Mouse (Mus musculus): Measurements from ENCODE around the gene 1700007K13Rik. TPM values are rescaled to one million over a fixed set of nuclear protein-coding genes. Genes with fewer than 3 reads are reported as not detected.

The 1700007K13Rik gene
- polyA plus RNA-seq, 1 experiment from 2014 or later: not detected

GRCm38 (mm10) chr2:28415387-28416024, 50.6 kb downstream of the 1700007K13Rik start:
- Histone ChIP-seq H3K9ac (ENCODE audit: low read depth, low read length) (no peak overlapping the region), H3K4me2 (ENCODE audit: low read depth, low read length) (no peak overlapping the region), H3K4me1 (ENCODE audit: control insufficient read depth, low read depth, low read length) (no peaks in the 10 kb centered on the region; the same call in 1 of the 2 replicates), H3K9me3 (replicated peaks; ENCODE audit: control insufficient read depth, low read length) (no peaks in the 10 kb centered on the region), H3K27ac (ENCODE audit: low read length) (no peak overlapping the region), H3K36me3 (ENCODE audit: control insufficient read depth, insufficient read depth) (no peaks in the 10 kb centered on the region), H3K27me3 (ENCODE audit: control insufficient read depth, insufficient read depth, low read depth, low read length) (no peaks in the 10 kb centered on the region), H3K4me3 (ENCODE audit: low read depth, low read length) (no peak overlapping the region)
- WGBS (ENCODE audit: insufficient replicate concordance): 59% methylated on average over 10 of the region's 10 CpGs
- peak; percentile 63 for ATAC-seq (ENCODE audit: low read depth)

DNA sequence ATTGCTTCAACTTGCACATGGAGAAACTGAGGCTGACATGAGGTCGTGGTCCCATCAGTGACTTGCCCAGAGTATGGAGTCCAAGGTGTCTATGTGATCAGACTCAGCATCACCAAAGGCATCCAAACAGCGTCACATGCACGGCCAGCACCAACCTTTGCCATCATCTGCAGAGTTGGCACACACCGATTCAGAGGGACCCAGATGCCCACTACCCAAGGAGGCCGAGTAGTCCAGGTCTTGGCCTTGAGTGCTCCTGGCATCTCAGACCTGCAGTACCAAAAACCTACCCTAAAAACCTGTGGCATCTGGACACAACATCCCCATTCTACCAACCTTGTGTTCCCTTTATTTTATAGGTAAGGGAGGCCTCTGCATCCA, 51.4 kb downstream of the 1700007K13Rik start:
- H3K27me3 ChIP-seq (ENCODE audit: control insufficient read depth, insufficient read depth, low read depth, low read length): no peaks in the 10 kb centered on the region
- H3K9ac ChIP-seq (ENCODE audit: low read depth, low read length): no peak overlapping the region
- no peaks in the 10 kb centered on the region for H3K9me3 ChIP-seq (replicated peaks; ENCODE audit: control insufficient read depth, low read length)
- H3K4me3 ChIP-seq (ENCODE audit: low read depth, low read length): no peak overlapping the region
- no peak overlapping the region for H3K27ac ChIP-seq (ENCODE audit: low read length)
- ATAC-seq (ENCODE audit: low read depth): no peak
- 66% methylated on average over 5 of the region's 5 CpGs for WGBS (ENCODE audit: insufficient replicate concordance)
- no peaks in the 10 kb centered on the region for H3K36me3 ChIP-seq (ENCODE audit: control insufficient read depth, insufficient read depth)
- no peaks in the 10 kb centered on the region; the same call in 1 of the 2 replicates for H3K4me1 ChIP-seq (ENCODE audit: control insufficient read depth, low read depth, low read length)
- no peak overlapping the region for H3K4me2 ChIP-seq (ENCODE audit: low read depth, low read length)

DNA sequence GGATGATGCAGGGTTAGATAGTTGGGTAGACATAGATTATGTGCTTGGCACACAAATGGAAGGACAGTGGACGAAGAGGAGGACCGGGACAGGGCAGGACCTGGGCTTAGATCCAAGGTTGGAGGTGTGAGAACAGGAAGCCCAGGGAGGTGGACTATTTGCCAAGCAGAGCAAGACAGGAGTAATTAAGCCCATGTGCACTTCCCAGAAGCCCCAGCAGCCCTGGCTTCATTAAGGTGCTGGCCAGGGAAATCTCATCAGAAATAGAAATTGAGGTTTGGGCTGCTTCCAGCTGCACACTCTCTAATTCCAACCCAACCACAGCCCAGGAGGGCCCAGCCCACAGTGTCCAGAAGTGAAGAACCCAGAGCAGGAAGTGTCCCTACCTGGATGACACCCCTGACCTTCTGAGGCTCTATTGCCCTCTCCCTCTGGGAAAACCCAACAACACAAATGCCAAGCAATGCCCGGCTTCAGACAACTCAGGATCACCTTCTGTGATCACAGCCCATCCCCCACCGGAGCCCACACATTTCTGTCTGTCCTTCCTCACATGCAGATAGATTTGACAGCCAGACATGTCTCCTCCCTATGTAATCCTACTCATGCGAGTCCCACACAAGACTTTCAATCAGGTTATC, 51.9 kb downstream of the 1700007K13Rik start:
- Histone ChIP-seq H3K9me3 (replicated peaks; ENCODE audit: control insufficient read depth, low read length) (no peaks in the 10 kb centered on the region), H3K27me3 (ENCODE audit: control insufficient read depth, insufficient read depth, low read depth, low read length) (no peaks in the 10 kb centered on the region), H3K9ac (ENCODE audit: low read depth, low read length) (no peak overlapping the region), H3K4me1 (ENCODE audit: control insufficient read depth, low read depth, low read length) (no peaks in the 10 kb centered on the region; the same call in 1 of the 2 replicates), H3K4me3 (ENCODE audit: low read depth, low read length) (no peak overlapping the region), H3K27ac (ENCODE audit: low read length) (no peak overlapping the region), H3K4me2 (ENCODE audit: low read depth, low read length) (no peak overlapping the region), H3K36me3 (ENCODE audit: control insufficient read depth, insufficient read depth) (no peaks in the 10 kb centered on the region)
- 60% methylated on average over 5 of the region's 5 CpGs for WGBS (ENCODE audit: insufficient replicate concordance)
- ATAC-seq (ENCODE audit: low read depth): no peak

GRCm38 (mm10) chr2:28412936-28413335, 53.2 kb downstream of the 1700007K13Rik start:
- Histone ChIP-seq H3K4me3 (ENCODE audit: low read depth, low read length) (no peak overlapping the region), H3K4me2 (ENCODE audit: low read depth, low read length) (no peak overlapping the region), H3K9ac (ENCODE audit: low read depth, low read length) (no peak overlapping the region), H3K27ac (ENCODE audit: low read length) (no peak overlapping the region), H3K4me1 (ENCODE audit: control insufficient read depth, low read depth, low read length) (no peaks in the 10 kb centered on the region; the same call in 1 of the 2 replicates), H3K36me3 (ENCODE audit: control insufficient read depth, insufficient read depth) (no peaks in the 10 kb centered on the region), H3K27me3 (ENCODE audit: control insufficient read depth, insufficient read depth, low read depth, low read length) (no peaks in the 10 kb centered on the region), H3K9me3 (replicated peaks; ENCODE audit: control insufficient read depth, low read length) (no peaks in the 10 kb centered on the region)
- ATAC-seq (ENCODE audit: low read depth): no peak
- 55% methylated on average over 6 of the region's 6 CpGs for WGBS (ENCODE audit: insufficient replicate concordance)

Other genes starting within 250 kb of the 1700007K13Rik start
- gene Ppp1r26, start 19.5 kb downstream of the 1700007K13Rik start, polyA plus RNA-seq (2015; fragmentation: Nextera tagmentation; extraction: Ambion mirVana): 0.06 and 0.14 TPM in 2 replicates
- gene Mrps2, start 1.7 kb upstream of the 1700007K13Rik start, polyA plus RNA-seq (2015; fragmentation: Nextera tagmentation; extraction: Ambion mirVana): 21.5 and 22.3 TPM in 2 replicates
- 0.28 and 0.70 TPM in 2 replicates for gene Gbgt1, start 30.6 kb upstream of the 1700007K13Rik start, polyA plus RNA-seq (2015; fragmentation: Nextera tagmentation; extraction: Ambion mirVana)
- gene Gm10134, start 39.8 kb upstream of the 1700007K13Rik start, polyA plus RNA-seq (2015; fragmentation: Nextera tagmentation; extraction: Ambion mirVana): 1.1 and 1.3 TPM in 2 replicates
- 2.3 TPM in 2 replicates for gene Ralgds, start 46.8 kb upstream of the 1700007K13Rik start, polyA plus RNA-seq (2015; fragmentation: Nextera tagmentation; extraction: Ambion mirVana)
- 1.6 and 9.7 TPM in 2 replicates for gene Cel, start 97.1 kb upstream of the 1700007K13Rik start, polyA plus RNA-seq (2015; fragmentation: Nextera tagmentation; extraction: Ambion mirVana)
- 12.1 TPM in 2 replicates for gene Gtf3c5, start 117.4 kb upstream of the 1700007K13Rik start, polyA plus RNA-seq (2015; fragmentation: Nextera tagmentation; extraction: Ambion mirVana)
- gene Gfi1b, start 155.7 kb upstream of the 1700007K13Rik start, polyA plus RNA-seq (2015; fragmentation: Nextera tagmentation; extraction: Ambion mirVana): 88.7 and 89.4 TPM in 2 replicates
- 9.6 and 9.8 TPM in 2 replicates for gene Tsc1, start 174.9 kb upstream of the 1700007K13Rik start, polyA plus RNA-seq (2015; fragmentation: Nextera tagmentation; extraction: Ambion mirVana)
- 2.8 and 3.3 TPM in 2 replicates for gene Spaca9, start 233.4 kb upstream of the 1700007K13Rik start, polyA plus RNA-seq (2015; fragmentation: Nextera tagmentation; extraction: Ambion mirVana)
- 0.39 and 0.52 TPM in 2 replicates for gene Ak8, start 233.8 kb upstream of the 1700007K13Rik start, polyA plus RNA-seq (2015; fragmentation: Nextera tagmentation; extraction: Ambion mirVana)